Mouse (Mus musculus) megakaryocyte-erythroid progenitor cell, adult 5-6 weeks (primary cell): ENCODE results near the gene Slc38a1. TPM values are rescaled to one million over a fixed set of nuclear protein-coding genes. Genes with fewer than 3 reads are reported as not detected.

ENCODE experiments used
- total RNA-seq, 2 experiments: library from RNA; stranded (forward) in 1 of 2; stranded (reverse) in 1 of 2; fragments of 200-1000, 215-1000 nt in 1 of 2; fragments of >200 nt in 1 of 2; fragmentation: Nextera tagmentation in 1 of 2; gene quantifications; 2 replicates each; pipeline ENCODE4 v1.2.3; 2014 to 2017

Slc38a1 gene
- total RNA-seq, 2 experiments from 2014 or later: 51.3 to 84.0 TPM

Other genes with a start within 250 kb of the Slc38a1 start
- gene Scaf11, start 182.1 kb downstream of the Slc38a1 start, total RNA-seq (2014; fragmentation: Nextera tagmentation): 96.8 and 113 TPM in 2 replicates
- gene Scaf11, start 182.1 kb downstream of the Slc38a1 start, total RNA-seq (2017): 138 and 165 TPM in 2 replicates
- 86.7 and 86.9 TPM in 2 replicates for gene Slc38a2, start 56.8 kb upstream of the Slc38a1 start, total RNA-seq (2014; fragmentation: Nextera tagmentation)
- 75.3 and 82.3 TPM in 2 replicates for gene Slc38a2, start 56.8 kb upstream of the Slc38a1 start, total RNA-seq (2017)